Mouse (Mus musculus): ENCODE measurements at regions not wholly inside any gene's neighbourhood (a gene's known extent, or its start where the extent isn't known, plus 50 kb on each side); places are given as distances from the start of the nearest gene placed in this dataset.

GRCm38 (mm10) chr10:25068301-25068700 is 141.0 kb upstream of the Arg1 start:
- in situ Hi-C loops (cut with MboI; ENCODE audit: low pct_unique_long_range_greater_than_20kb) = no loop called here
- no peak for DNase-seq (ENCODE audit: low read depth, low spot score)
- CTCF ChIA-PET = interaction anchor here (1.1 kb wide), 1 partner anchor 22 kb away, joined by 3 read pairs; no protein-coding TSS in a partner anchor
- TF ChIP-seq CTCF (IDR thresholded peaks at IDR 0.05) = no peak
- POLR2A ChIA-PET = interaction anchor here (0.8 kb wide), 1 partner anchor 21 kb away, joined by 3 read pairs; no protein-coding TSS in a partner anchor
- H3K27me3 ChIP-seq = no peaks in the 10 kb centered on the region
- no peak for ATAC-seq

GRCm38 (mm10) chr10:25064701-25065362 is 137.5 kb upstream of the Arg1 start:
- no peak for ATAC-seq
- CTCF ChIA-PET = no interaction called here

GRCm38 (mm10) chr10:25061402-25062055 is 134.2 kb upstream of the Arg1 start:
- no peak for TF ChIP-seq CTCF (IDR thresholded peaks at IDR 0.05)
- H3K27me3 ChIP-seq = no peaks in the 10 kb centered on the region
- ChIA-PET CTCF (no interaction called here), POLR2A (no interaction called here)
- in situ Hi-C loops (cut with MboI; ENCODE audit: low pct_unique_long_range_greater_than_20kb) = no loop called here
- DNase-seq (ENCODE audit: low read depth, low spot score) = no peak
- no peak for ATAC-seq

More at GRCm38 (mm10) chr10:25064701-25065362, 137.5 kb upstream of the Arg1 start:
- TF ChIP-seq CTCF (IDR thresholded peaks at IDR 0.05) = no peak
- in situ Hi-C loops (cut with MboI; ENCODE audit: low pct_unique_long_range_greater_than_20kb) = no loop called here
- no peak for DNase-seq (ENCODE audit: low read depth, low spot score)
- POLR2A ChIA-PET = no interaction called here
- no peaks in the 10 kb centered on the region for H3K27me3 ChIP-seq

GRCm38 (mm10) chr10:25058694-25059093 is 131.4 kb upstream of the Arg1 start:
- no peak for ATAC-seq
- DNase-seq (ENCODE audit: low read depth, low spot score) = no peak
- in situ Hi-C loops (cut with MboI; ENCODE audit: low pct_unique_long_range_greater_than_20kb) = no loop called here
- TF ChIP-seq CTCF (IDR thresholded peaks at IDR 0.05) = no peak
- no peaks in the 10 kb centered on the region for H3K27me3 ChIP-seq
- ChIA-PET CTCF (no interaction called here), POLR2A (interaction anchor here (0.7 kb wide), 1 partner anchor 109 kb away, joined by 4 read pairs; no protein-coding TSS in a partner anchor)

DNA sequence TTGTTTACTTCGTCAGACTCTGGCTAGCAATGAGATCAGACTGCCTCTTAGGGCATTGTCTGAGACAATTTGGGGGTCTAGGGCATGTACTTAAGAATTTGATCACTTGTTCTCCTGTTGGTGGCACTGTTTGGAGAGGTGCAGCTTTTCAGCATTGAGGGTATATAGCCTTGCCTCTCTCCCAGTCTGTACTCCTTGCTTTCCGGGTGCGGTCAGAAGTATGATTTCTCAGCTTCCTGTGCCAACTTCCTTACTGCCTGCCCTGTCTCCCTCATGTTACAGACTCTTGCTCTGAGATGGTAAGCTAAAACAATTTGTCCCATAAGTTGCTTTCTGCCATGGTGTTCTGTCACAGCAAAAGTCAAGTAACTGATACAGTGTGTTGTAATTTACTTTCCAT is 124.7 kb upstream of the Arg1 start:
- in situ Hi-C loops (cut with MboI; ENCODE audit: low pct_unique_long_range_greater_than_20kb) = no loop called here
- POLR2A ChIA-PET = no interaction called here
- DNase-seq (ENCODE audit: low read depth, low spot score) (no peak), ATAC-seq (no peak)
- CTCF ChIA-PET = no interaction called here
- no peaks in the 10 kb centered on the region for H3K27me3 ChIP-seq
- TF ChIP-seq CTCF (IDR thresholded peaks at IDR 0.05) = no peak

DNA sequence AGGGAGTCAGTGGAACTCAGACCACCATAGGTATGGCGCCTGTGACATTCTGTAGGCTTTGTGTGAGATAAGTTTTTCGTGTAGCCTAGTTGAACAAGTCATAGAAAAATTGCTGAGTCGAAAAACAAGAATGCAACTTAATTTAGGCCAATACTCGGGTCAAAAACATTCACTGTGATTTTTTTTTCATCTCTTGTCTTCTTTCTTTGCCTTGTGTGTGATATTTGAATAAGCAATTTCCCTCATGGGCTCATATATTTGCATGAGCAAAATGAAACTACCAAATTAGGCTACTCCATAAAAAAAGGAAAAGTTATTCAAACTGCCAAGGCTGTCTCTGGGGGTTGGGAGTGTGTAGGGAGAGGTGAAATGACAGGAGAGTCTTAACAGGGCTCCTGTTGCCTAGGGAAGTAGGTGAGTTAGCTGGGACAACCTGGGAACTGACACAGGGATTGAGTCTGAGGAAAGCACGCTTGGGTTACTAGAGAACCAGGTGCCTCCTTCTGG is 124.1 kb upstream of the Arg1 start:
- TF ChIP-seq CTCF (IDR thresholded peaks at IDR 0.05) = no peak
- in situ Hi-C loops (cut with MboI; ENCODE audit: low pct_unique_long_range_greater_than_20kb) = no loop called here
- ChIA-PET CTCF (no interaction called here), POLR2A (no interaction called here)
- ATAC-seq = no peak
- no peak for DNase-seq (ENCODE audit: low read depth, low spot score)
- H3K27me3 ChIP-seq = no peaks in the 10 kb centered on the region

- CTCF ChIA-PET = no interaction called here
- POLR2A ChIA-PET = no interaction called here
- in situ Hi-C loops (cut with MboI; ENCODE audit: low pct_unique_long_range_greater_than_20kb) = no loop called here
- no peak for ATAC-seq
- H3K27me3 ChIP-seq = no peaks in the 10 kb centered on the region
- no peak for DNase-seq (ENCODE audit: low read depth, low spot score)
- TF ChIP-seq CTCF (IDR thresholded peaks at IDR 0.05) = no peak
Measured at GRCm38 (mm10) chr10:25041221-25041620, 113.9 kb upstream of the Arg1 start.

- POLR2A ChIA-PET = no interaction called here
- in situ Hi-C loops (cut with MboI; ENCODE audit: low pct_unique_long_range_greater_than_20kb) = no loop called here
- CTCF ChIA-PET = no interaction called here
- no peak for TF ChIP-seq CTCF (IDR thresholded peaks at IDR 0.05)
- no peak for DNase-seq (ENCODE audit: low read depth, low spot score)
- H3K27me3 ChIP-seq = no peaks in the 10 kb centered on the region
- no peak for ATAC-seq
Measured at GRCm38 (mm10) chr10:25039926-25040325, 112.6 kb upstream of the Arg1 start.

DNA sequence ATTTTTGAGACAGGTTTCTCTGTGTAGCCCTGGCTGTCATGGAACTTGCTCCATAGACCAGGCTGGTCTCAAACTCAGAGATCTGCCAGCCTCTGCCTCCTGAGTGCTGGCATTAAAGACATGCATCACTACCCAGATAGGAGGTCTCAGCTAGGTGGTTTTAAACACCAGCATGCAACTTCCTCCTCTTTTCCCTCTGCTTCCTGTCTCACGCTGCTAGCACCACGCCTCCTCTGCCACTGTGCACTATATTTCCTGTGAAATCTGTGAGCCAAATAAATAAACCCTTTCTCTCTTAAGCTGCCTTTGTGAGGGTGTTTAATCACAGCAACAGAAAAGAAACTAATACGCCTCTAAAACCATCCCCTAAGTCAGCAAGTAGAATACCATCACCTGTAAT is 109.6 kb upstream of the Arg1 start:
- ChIA-PET CTCF (no interaction called here), POLR2A (no interaction called here)
- no peak for TF ChIP-seq CTCF (IDR thresholded peaks at IDR 0.05)
- no peak for DNase-seq (ENCODE audit: low read depth, low spot score)
- in situ Hi-C loops (cut with MboI; ENCODE audit: low pct_unique_long_range_greater_than_20kb) = no loop called here
- no peaks in the 10 kb centered on the region for H3K27me3 ChIP-seq
- no peak for ATAC-seq

- ATAC-seq = no peak
- H3K27me3 ChIP-seq = no peaks in the 10 kb centered on the region
- ChIA-PET POLR2A (no interaction called here), CTCF (no interaction called here)
- no peak for TF ChIP-seq CTCF (IDR thresholded peaks at IDR 0.05)
- DNase-seq (ENCODE audit: low read depth, low spot score) = no peak
- in situ Hi-C loops (cut with MboI; ENCODE audit: low pct_unique_long_range_greater_than_20kb) = no loop called here
Measured at GRCm38 (mm10) chr10:25035363-25035762, 108.1 kb upstream of the Arg1 start.

GRCm38 (mm10) chr10:25032625-25033024 is 105.3 kb upstream of the Arg1 start:
- DNase-seq (ENCODE audit: low read depth, low spot score) (no peak), ATAC-seq (no peak)
- in situ Hi-C loops (cut with MboI; ENCODE audit: low pct_unique_long_range_greater_than_20kb) = no loop called here
- TF ChIP-seq CTCF (IDR thresholded peaks at IDR 0.05) = no peak
- ChIA-PET POLR2A (no interaction called here), CTCF (no interaction called here)
- no peaks in the 10 kb centered on the region for H3K27me3 ChIP-seq

Data from Patski (cell line).